Mouse (Mus musculus): ENCODE data around the gene Ifi27l2b. TPM values are rescaled to one million over a fixed set of nuclear protein-coding genes. Genes with fewer than 3 reads are reported as not detected.
"Not testable (repeated sequence)": the region's sequence is repeated elsewhere in the genome, so short reads cannot be mapped to it uniquely, and the experiment has no call there.

Gene Ifi27l2b
- polyA plus RNA-seq, 1 experiment from 2014 or later = not detected

DNA sequence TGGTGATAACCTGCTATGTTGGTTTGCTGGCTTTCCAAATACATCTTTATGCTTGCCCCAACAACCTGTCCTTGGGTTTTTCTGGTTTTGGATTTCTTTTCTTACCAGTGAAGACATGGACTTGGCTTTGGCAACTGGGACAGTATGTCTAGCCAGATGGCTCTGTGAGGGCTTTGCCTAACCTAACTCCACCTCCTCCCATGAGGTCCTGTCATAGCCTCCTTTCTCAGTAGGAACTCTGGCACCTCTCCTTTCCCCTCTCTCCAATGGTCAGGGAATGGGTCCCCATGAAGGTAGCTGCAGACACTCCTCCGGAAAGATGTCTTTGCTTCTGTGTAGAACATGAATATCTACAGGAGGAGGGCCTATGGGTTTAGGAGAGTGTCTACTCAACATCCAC lies 29.7 kb upstream of the Ifi27l2b start:
- WGBS = 100% methylated on average over 1 of the region's 1 CpGs
- no peak for ATAC-seq
- Histone ChIP-seq H3K36me3 (ENCODE audit: control insufficient read depth, insufficient read depth, low read length) (no peaks in the 10 kb centered on the region), H3K9me3 (ENCODE audit: control insufficient read depth, low read length) (no peaks in the 10 kb centered on the region), H3K4me3 (ENCODE audit: low read length) (no peak overlapping the region), H3K9ac (ENCODE audit: low read depth, low read length) (no peak overlapping the region), H3K4me1 (ENCODE audit: control insufficient read depth, insufficient read depth, low read depth, low read length) (no peaks in the 10 kb centered on the region), H3K27me3 (replicated peaks; ENCODE audit: control insufficient read depth, insufficient read depth, low read length) (no peaks in the 10 kb centered on the region), H3K4me2 (ENCODE audit: low read length) (no peak overlapping the region), H3K27ac (ENCODE audit: low read depth, low read length) (no peak overlapping the region)

DNA sequence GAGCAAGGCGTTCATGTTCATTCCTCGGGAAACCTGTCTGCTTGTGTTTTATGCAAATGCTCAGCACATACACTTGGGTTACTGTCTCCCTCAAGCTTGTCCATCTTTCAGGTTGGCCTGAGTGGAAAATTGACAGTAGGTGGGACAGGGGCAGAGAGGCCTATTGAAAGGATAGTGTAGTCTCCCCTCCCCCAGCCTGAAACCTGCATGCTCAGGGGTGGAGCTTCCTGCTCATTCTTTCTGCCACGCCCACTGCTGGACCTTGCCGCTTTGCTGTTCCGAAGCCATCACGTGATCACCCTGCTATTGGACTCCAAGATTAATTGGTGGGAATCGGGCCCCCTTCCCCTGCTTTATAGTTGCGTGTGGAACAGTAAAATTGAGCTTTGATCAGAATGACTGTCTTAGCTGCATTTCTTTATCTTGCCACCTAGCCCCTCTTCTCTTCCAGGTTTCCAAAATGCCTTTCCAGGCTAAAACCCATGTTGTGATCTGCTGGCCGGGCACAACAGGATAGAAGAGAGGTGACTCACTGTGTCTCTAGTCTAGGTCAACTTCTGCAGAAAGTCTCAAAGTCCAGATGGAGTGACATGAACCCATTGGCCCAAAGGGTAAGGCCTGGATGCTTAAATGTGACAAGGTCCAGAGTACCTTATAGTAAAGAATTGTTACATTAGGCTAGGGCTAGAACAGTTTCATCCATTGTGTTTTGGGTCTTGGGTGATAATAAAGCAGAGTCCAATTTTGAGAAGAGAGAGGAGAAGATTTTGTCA lies 27.4 kb upstream of the Ifi27l2b start:
- WGBS = 64% methylated on average over 9 of the region's 9 CpGs
- not testable (repeated sequence) for H3K27me3 ChIP-seq (replicated peaks; ENCODE audit: control insufficient read depth, insufficient read depth, low read length); H3K4me3 ChIP-seq (ENCODE audit: low read length); ATAC-seq; H3K4me2 ChIP-seq (ENCODE audit: low read length); H3K9me3 ChIP-seq (ENCODE audit: control insufficient read depth, low read length); H3K27ac ChIP-seq (ENCODE audit: low read depth, low read length); H3K4me1 ChIP-seq (ENCODE audit: control insufficient read depth, insufficient read depth, low read depth, low read length); H3K9ac ChIP-seq (ENCODE audit: low read depth, low read length); H3K36me3 ChIP-seq (ENCODE audit: control insufficient read depth, insufficient read depth, low read length)

DNA sequence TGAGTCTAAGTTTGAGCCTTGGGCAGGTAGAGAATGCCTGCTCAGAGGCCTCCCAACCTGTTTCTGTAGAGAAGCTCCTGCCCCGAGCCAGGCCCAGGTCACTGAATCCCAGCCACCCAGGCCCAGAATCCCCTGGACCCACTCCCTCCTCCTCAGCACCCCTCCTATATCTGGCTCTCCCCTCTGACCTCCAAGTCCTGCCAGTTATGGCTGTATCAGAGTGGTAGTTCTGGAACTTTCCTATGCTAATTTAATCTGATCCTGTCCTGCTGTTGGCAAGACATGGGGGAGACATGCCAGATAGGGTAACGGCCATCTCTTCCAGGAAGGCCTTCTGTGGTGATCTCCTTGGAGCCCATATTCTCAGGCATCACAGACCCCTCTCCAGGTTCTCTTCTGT lies 25.8 kb upstream of the Ifi27l2b start:
- 78% methylated on average over 2 of the region's 2 CpGs for WGBS

GRCm38 (mm10) chr12:103481671-103482070 lies 24.6 kb upstream of the Ifi27l2b start:
- Histone ChIP-seq H3K27me3 (replicated peaks; ENCODE audit: control insufficient read depth, insufficient read depth, low read length) (no peaks in the 10 kb centered on the region), H3K4me2 (ENCODE audit: low read length) (no peak overlapping the region), H3K4me3 (ENCODE audit: low read length) (no peak overlapping the region), H3K27ac (ENCODE audit: low read depth, low read length) (no peak overlapping the region), H3K36me3 (ENCODE audit: control insufficient read depth, insufficient read depth, low read length) (no peaks in the 10 kb centered on the region), H3K9me3 (ENCODE audit: control insufficient read depth, low read length) (no peaks in the 10 kb centered on the region), H3K9ac (ENCODE audit: low read depth, low read length) (no peak overlapping the region), H3K4me1 (ENCODE audit: control insufficient read depth, insufficient read depth, low read depth, low read length) (no peaks in the 10 kb centered on the region)
- ATAC-seq = no peak
- 83% methylated on average over 5 of the region's 5 CpGs for WGBS

More for the DNA sequence above, 25.8 kb upstream of the Ifi27l2b start:
- no peak overlapping the region for H3K27ac ChIP-seq (ENCODE audit: low read depth, low read length)
- H3K27me3 ChIP-seq (replicated peaks; ENCODE audit: control insufficient read depth, insufficient read depth, low read length) = no peaks in the 10 kb centered on the region
- H3K9me3 ChIP-seq (ENCODE audit: control insufficient read depth, low read length) = no peaks in the 10 kb centered on the region
- no peak overlapping the region for H3K9ac ChIP-seq (ENCODE audit: low read depth, low read length)
- H3K4me2 ChIP-seq (ENCODE audit: low read length) = no peak overlapping the region
- ATAC-seq = no peak
- no peaks in the 10 kb centered on the region for H3K4me1 ChIP-seq (ENCODE audit: control insufficient read depth, insufficient read depth, low read depth, low read length)
- H3K4me3 ChIP-seq (ENCODE audit: low read length) = no peak overlapping the region
- no peaks in the 10 kb centered on the region for H3K36me3 ChIP-seq (ENCODE audit: control insufficient read depth, insufficient read depth, low read length)

GRCm38 (mm10) chr12:103477461-103478015 lies 20.5 kb upstream of the Ifi27l2b start:
- WGBS = 83% methylated on average over 7 of the region's 7 CpGs
- no peaks in the 10 kb centered on the region for H3K9me3 ChIP-seq (ENCODE audit: control insufficient read depth, low read length)

DNA sequence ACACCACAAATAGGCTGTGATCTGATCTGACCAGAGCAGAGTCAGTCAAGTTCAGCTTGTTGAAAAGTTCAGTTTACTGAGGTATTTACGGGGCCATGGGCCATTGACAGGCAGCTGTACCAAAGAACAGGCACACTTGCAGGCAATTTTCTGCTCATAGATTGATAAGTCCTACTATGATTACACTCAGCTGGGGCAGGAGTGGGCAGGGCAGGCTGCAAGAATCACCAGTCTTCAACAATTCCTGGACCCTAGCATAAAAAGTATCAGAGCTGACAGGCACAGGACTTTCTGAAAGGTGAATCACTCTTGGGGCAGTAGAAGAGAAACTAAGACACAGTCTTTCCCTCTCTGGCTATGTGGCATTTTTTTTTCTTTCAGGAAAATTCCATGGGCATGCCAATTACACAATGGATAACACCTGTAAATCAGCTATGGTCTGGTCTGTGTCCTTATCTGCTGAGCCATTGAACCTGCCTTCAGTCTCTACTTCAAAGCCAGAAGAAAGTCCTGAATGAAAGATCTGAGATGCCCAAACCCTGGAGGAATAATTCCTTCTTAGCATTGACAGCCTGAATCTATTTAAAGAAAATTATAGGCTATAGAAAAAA lies 19.9 kb upstream of the Ifi27l2b start:
- no peak overlapping the region for H3K9ac ChIP-seq (ENCODE audit: low read depth, low read length)
- no peaks in the 10 kb centered on the region for H3K9me3 ChIP-seq (ENCODE audit: control insufficient read depth, low read length)
- no peaks in the 10 kb centered on the region for H3K36me3 ChIP-seq (ENCODE audit: control insufficient read depth, insufficient read depth, low read length)
- no peaks in the 10 kb centered on the region for H3K27me3 ChIP-seq (replicated peaks; ENCODE audit: control insufficient read depth, insufficient read depth, low read length)
- WGBS = 81% methylated on average over 1 of the region's 1 CpGs
- no peak overlapping the region for H3K27ac ChIP-seq (ENCODE audit: low read depth, low read length)
- ATAC-seq = no peak
- no peaks in the 10 kb centered on the region for H3K4me1 ChIP-seq (ENCODE audit: control insufficient read depth, insufficient read depth, low read depth, low read length)
- no peak overlapping the region for H3K4me3 ChIP-seq (ENCODE audit: low read length)
- no peak overlapping the region for H3K4me2 ChIP-seq (ENCODE audit: low read length)

More at GRCm38 (mm10) chr12:103477461-103478015, 20.5 kb upstream of the Ifi27l2b start:
- no peak for ATAC-seq
- H3K4me3 ChIP-seq (ENCODE audit: low read length) = no peak overlapping the region
- H3K36me3 ChIP-seq (ENCODE audit: control insufficient read depth, insufficient read depth, low read length) = no peaks in the 10 kb centered on the region
- H3K4me1 ChIP-seq (ENCODE audit: control insufficient read depth, insufficient read depth, low read depth, low read length) = no peaks in the 10 kb centered on the region
- no peak overlapping the region for H3K9ac ChIP-seq (ENCODE audit: low read depth, low read length)
- H3K27ac ChIP-seq (ENCODE audit: low read depth, low read length) = no peak overlapping the region
- H3K4me2 ChIP-seq (ENCODE audit: low read length) = no peak overlapping the region
- no peaks in the 10 kb centered on the region for H3K27me3 ChIP-seq (replicated peaks; ENCODE audit: control insufficient read depth, insufficient read depth, low read length)

- no peak for ATAC-seq
- 50% methylated on average over 2 of the region's 2 CpGs for WGBS
- Histone ChIP-seq H3K36me3 (ENCODE audit: control insufficient read depth, insufficient read depth, low read length) (no peaks in the 10 kb centered on the region), H3K27me3 (replicated peaks; ENCODE audit: control insufficient read depth, insufficient read depth, low read length) (no peaks in the 10 kb centered on the region), H3K27ac (ENCODE audit: low read depth, low read length) (no peak overlapping the region), H3K4me3 (ENCODE audit: low read length) (no peak overlapping the region), H3K4me1 (ENCODE audit: control insufficient read depth, insufficient read depth, low read depth, low read length) (no peaks in the 10 kb centered on the region), H3K9me3 (ENCODE audit: control insufficient read depth, low read length) (no peaks in the 10 kb centered on the region), H3K9ac (ENCODE audit: low read depth, low read length) (no peak overlapping the region), H3K4me2 (ENCODE audit: low read length) (no peak overlapping the region)
These were observed 17.5 kb upstream of the Ifi27l2b start for GRCm38 (mm10) chr12:103474481-103474880.

DNA sequence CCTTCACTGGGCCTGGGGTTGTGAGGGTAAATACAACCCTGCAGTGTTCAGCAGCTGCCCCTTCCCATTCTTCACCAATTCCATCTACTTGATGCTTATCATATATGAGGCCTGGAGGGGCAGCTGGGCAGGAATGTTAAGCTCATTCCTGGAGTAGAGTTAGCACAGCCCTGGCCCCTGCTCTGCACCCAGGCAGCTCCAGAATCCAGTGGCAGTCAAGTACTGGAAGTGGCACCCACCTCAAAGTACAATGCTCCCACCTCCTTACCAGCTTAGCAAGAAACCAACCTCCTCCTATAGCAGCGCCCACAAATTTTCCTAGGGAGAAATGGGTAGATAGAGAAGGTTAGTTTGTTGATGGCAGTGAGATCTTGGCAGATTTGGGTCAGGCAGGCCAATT lies 296 bp downstream of the Ifi27l2b start:
- not testable (repeated sequence) for H3K9me3 ChIP-seq (ENCODE audit: control insufficient read depth, low read length); ATAC-seq; H3K4me1 ChIP-seq (ENCODE audit: control insufficient read depth, insufficient read depth, low read depth, low read length); H3K9ac ChIP-seq (ENCODE audit: low read depth, low read length); H3K27me3 ChIP-seq (replicated peaks; ENCODE audit: control insufficient read depth, insufficient read depth, low read length); H3K4me2 ChIP-seq (ENCODE audit: low read length); H3K27ac ChIP-seq (ENCODE audit: low read depth, low read length); H3K36me3 ChIP-seq (ENCODE audit: control insufficient read depth, insufficient read depth, low read length); H3K4me3 ChIP-seq (ENCODE audit: low read length)
- no CpG with 5 or more reads among the region's 1 CpGs for WGBS

GRCm38 (mm10) chr12:103453361-103453760 lies 3.7 kb downstream of the Ifi27l2b start:
- Histone ChIP-seq H3K9ac (ENCODE audit: low read depth, low read length) (no peak overlapping the region), H3K9me3 (ENCODE audit: control insufficient read depth, low read length) (no peaks in the 10 kb centered on the region), H3K36me3 (ENCODE audit: control insufficient read depth, insufficient read depth, low read length) (no peaks in the 10 kb centered on the region), H3K27ac (ENCODE audit: low read depth, low read length) (no peak overlapping the region), H3K27me3 (replicated peaks; ENCODE audit: control insufficient read depth, insufficient read depth, low read length) (no peaks in the 10 kb centered on the region), H3K4me1 (ENCODE audit: control insufficient read depth, insufficient read depth, low read depth, low read length) (no peaks in the 10 kb centered on the region), H3K4me2 (ENCODE audit: low read length) (no peak overlapping the region), H3K4me3 (ENCODE audit: low read length) (no peak overlapping the region)
- ATAC-seq = no peak
